Mouse (Mus musculus) stomach, postnatal 0 days (tissue): Measurements from ENCODE around the gene Gm136.
"Not testable (repeated sequence)": the region's sequence is repeated elsewhere in the genome, so short reads cannot be mapped to it uniquely, and the experiment has no call there.

Experiments
- CTCF ChIP-seq: IDR thresholded peaks from 2 replicates; pipeline ENCODE4 v1.5.1; 2016; ENCODE audit warnings: antibody characterized with exemption, low read depth, mild to moderate bottlenecking, moderate library complexity
- EP300 ChIP-seq: optimal IDR thresholded peaks from 2 replicates; pipeline ENCODE3; 2016; ENCODE audit warnings: antibody characterized with exemption

DNA sequence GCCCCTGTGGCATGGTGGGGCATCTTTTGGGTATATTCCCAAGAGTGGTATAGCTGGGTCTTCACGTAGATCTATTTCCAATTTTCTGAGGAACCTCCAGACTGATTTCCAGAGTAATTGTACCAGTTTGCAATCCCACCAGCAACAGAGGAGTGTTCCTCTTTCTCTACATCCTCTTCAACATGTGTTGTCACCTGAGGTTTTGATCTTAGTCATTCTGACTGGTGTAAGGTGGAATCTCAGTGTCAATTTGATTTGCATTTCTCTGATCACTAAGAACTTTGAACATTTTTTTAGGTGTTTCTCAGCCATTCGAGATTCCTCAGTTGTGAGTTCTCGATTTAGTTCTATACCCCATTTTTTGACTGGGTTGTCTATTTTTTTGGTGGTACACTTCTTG is 30.4 kb downstream of the Gm136 start:
- not testable (repeated sequence) for TF ChIP-seq CTCF, EP300
